Mouse (Mus musculus) layer of hippocampus, adult 2 months (tissue): ENCODE data around the gene 2610028H24Rik. TPM values are rescaled to one million over a fixed set of nuclear protein-coding genes. Genes with fewer than 3 reads are reported as not detected.

Source experiments
- DNase-seq, 2 experiments: peaks; one replicate each; pipeline ENCODE4 v3.0.0; 2022; ENCODE audit warnings: low spot score in 2 of 2
- H3K27ac ChIP-seq: fragments of 200-600 bp; 2 replicates; pipeline ENCODE4 v1.8.1; 2022
- H3K4me3 ChIP-seq: fragments of 200-600 bp; 2 replicates; pipeline ENCODE4 v1.8.1; 2022; ENCODE audit warnings: mild to moderate bottlenecking
- CTCF ChIP-seq: fragments of 200-600 bp; conservative IDR thresholded peaks from 2 replicates; pipeline ENCODE4 v1.8.1; 2022; ENCODE audit warnings: antibody characterized with exemption, mild to moderate bottlenecking, moderate library complexity
- total RNA-seq, 2 experiments: library from RNA; stranded (reverse); gene quantifications; 2 replicates each; pipeline ENCODE4 v1.2.3; 2021

Gene 2610028H24Rik
- total RNA-seq, 2 experiments from 2014 or later, result not detected

DNA sequence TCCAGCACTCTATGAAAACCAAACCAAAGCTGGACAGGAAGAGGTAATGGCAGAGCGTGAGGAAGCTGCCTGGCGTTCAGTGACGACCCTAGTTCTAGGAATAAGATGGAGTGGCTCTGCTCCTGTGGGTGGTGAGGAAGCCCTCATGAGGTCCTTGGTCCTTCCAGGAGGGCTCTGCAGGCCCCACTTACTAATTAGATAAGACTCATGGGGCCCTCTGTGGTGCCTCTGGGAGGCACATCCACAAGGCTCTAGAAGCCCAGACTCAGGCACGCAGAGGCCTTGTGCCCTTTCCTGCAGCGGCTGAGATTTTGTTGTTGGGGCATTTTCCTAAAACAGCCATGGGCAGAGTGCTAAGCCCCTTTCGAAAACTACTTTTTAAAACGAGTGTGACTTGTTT, 57.0 kb downstream of the 2610028H24Rik start:
- no peak overlapping the region for H3K4me3 ChIP-seq
- no peak for DNase-seq
- no peak for TF ChIP-seq CTCF
- H3K27ac ChIP-seq, result no peak overlapping the region

Other genes starting within 250 kb of the 2610028H24Rik start
- gene Prmt2, start 211.2 kb upstream of the 2610028H24Rik start, total RNA-seq, result 10 to 100 TPM; 72.2 to 75.3 TPM
- gene S100b, start 195.2 kb upstream of the 2610028H24Rik start, total RNA-seq, result 100 to 1,000 TPM; 118 to 128 TPM
- 10 to 100 TPM; 50.9 to 51.0 TPM for gene Dip2a, start 103.8 kb upstream of the 2610028H24Rik start, total RNA-seq
- gene AC141477.1, start 8.6 kb upstream of the 2610028H24Rik start, total RNA-seq, result not detected
- 10 to 100 TPM; 23.1 TPM for gene Pcnt, start 6.3 kb upstream of the 2610028H24Rik start, total RNA-seq
- 10 to 100 TPM; 51.2 to 53.7 TPM for gene Mcm3ap, start 19.8 kb downstream of the 2610028H24Rik start, total RNA-seq
- gene Ybey, start 20.0 kb downstream of the 2610028H24Rik start, total RNA-seq, result 1 to 10 TPM; 3.9 to 4.6 TPM
- 10 to 100 TPM; 40.7 to 43.1 TPM for gene Lss, start 82.5 kb downstream of the 2610028H24Rik start, total RNA-seq
- not detected for gene Spatc1l, start 113.2 kb downstream of the 2610028H24Rik start, total RNA-seq
- not detected for gene Ftcd, start 126.6 kb downstream of the 2610028H24Rik start, total RNA-seq
- gene Col6a2, start 174.5 kb downstream of the 2610028H24Rik start, total RNA-seq, result 1 to 10 TPM; 4.7 to 4.8 TPM